Mouse (Mus musculus) skeletal muscle tissue, adult 2 months (tissue): ENCODE measurements around the gene Cfhr2.
"Not testable (repeated sequence)": the region's sequence is repeated elsewhere in the genome, so short reads cannot be mapped to it uniquely, and the experiment has no call there.

ENCODE experiments used
- DNase-seq: peaks from one replicate; pipeline ENCODE4 v3.0.0-alpha.2; 2012; ENCODE audit warnings: low read depth, low spot score

Gene Cfhr2

GRCm38 (mm10) chr1:139858548-139858947, at the start of gene Cfhr2:
TSS of gene Cfhr2 (minus strand) at chr1:139858702.
- no peak for DNase-seq

- DNase-seq: no peak
Measured at GRCm38 (mm10) chr1:139863751-139864150, 5.2 kb upstream of the Cfhr2 start.

- no peak for DNase-seq
Measured at GRCm38 (mm10) chr1:139860176-139860575, 1.7 kb upstream of the Cfhr2 start.

GRCm38 (mm10) chr1:139839699-139840098, 18.8 kb downstream of the Cfhr2 start:
- DNase-seq: no peak

GRCm38 (mm10) chr1:139839290-139839689, 19.2 kb downstream of the Cfhr2 start:
- no peak for DNase-seq

- no peak for DNase-seq
Measured at GRCm38 (mm10) chr1:139808594-139808993, 49.9 kb downstream of the Cfhr2 start.

GRCm38 (mm10) chr1:139781143-139781542, 77.4 kb downstream of the Cfhr2 start, which contains the start of gene Gm4788:
TSS of gene Gm4788 (minus strand) at chr1:139781243.
- no peak for DNase-seq

- not testable (repeated sequence) for DNase-seq
Measured at GRCm38 (mm10) chr1:139769913-139770312, 88.6 kb downstream of the Cfhr2 start.
